Mouse (Mus musculus) hindbrain, postnatal 0 days (tissue): ENCODE results near the gene Nup43. TPM values are rescaled to one million over a fixed set of nuclear protein-coding genes. Genes with fewer than 3 reads are reported as not detected.

Experiments used
- ATAC-seq: fragments of 200-750 bp; cut with Nextera tagmentation; 2 replicates; pipeline ENCODE4 v1.8.0; 2017; ENCODE audit warnings: mild to moderate bottlenecking, moderate TSS enrichment, moderate library complexity
- DNase-seq: peaks from one replicate; pipeline ENCODE4 v3.0.0-alpha.2; 2015; ENCODE audit warnings: low spot score
- H3K27ac ChIP-seq: fragments of 300-500 bp; sonication (generic); 2 replicates; pipeline ENCODE4 v1.5.1; 2014; ENCODE audit warnings: mild to moderate bottlenecking
- H3K27me3 ChIP-seq: fragments of 300-500 bp; sonication (generic); 2 replicates; pipeline ENCODE4 v1.6.1; 2014; ENCODE audit warnings: low read length, mixed read lengths; ENCODE audit not compliant: insufficient read depth
- H3K36me3 ChIP-seq: fragments of 300-500 bp; sonication (generic); 2 replicates; pipeline ENCODE4 v1.6.1; 2014; ENCODE audit warnings: low read length, mixed read lengths; ENCODE audit not compliant: insufficient read depth
- H3K4me1 ChIP-seq: fragments of 300-500 bp; sonication (generic); 2 replicates; pipeline ENCODE4 v1.6.1; 2014; ENCODE audit warnings: antibody characterized with exemption, low read length, mixed read lengths; ENCODE audit not compliant: insufficient read depth
- H3K4me2 ChIP-seq: fragments of 300-500 bp; sonication (generic); 2 replicates; pipeline ENCODE4 v1.6.1; 2014; ENCODE audit warnings: low read depth, mild to moderate bottlenecking, low read length, moderate library complexity, mixed read lengths
- H3K4me3 ChIP-seq: fragments of 300-500 bp; sonication (generic); 2 replicates; pipeline ENCODE4 v1.5.1; 2014; ENCODE audit warnings: low read length
- H3K9ac ChIP-seq: fragments of 300-500 bp; sonication (generic); replicated peaks from 2 replicates; pipeline ENCODE4 v1.6.1; 2014; ENCODE audit warnings: mild to moderate bottlenecking, low read length, moderate library complexity, mixed read lengths
- H3K9me3 ChIP-seq: fragments of 300-500 bp; sonication (generic); 2 replicates; pipeline ENCODE4 v1.6.1; 2016; ENCODE audit warnings: low read length, mixed read lengths
- CTCF ChIP-seq: IDR thresholded peaks from 2 replicates; pipeline ENCODE4 v1.5.1; 2016; ENCODE audit warnings: antibody characterized with exemption, control low read depth, low read depth
- WGBS: fragments of 180-500 bp; shearing (Covaris S2); extraction: QIAGEN DNeasy Blood & Tissue Kit; methylation state at CpG from one replicate; pipeline ENCODE4 v1.1.7; 2014; 5-methylcytosine and 5-hydroxymethylcytosine counted together
- polyA plus RNA-seq: library from polyadenylated mRNA; unstranded; fragments of >200 nt; fragmentation: Nextera tagmentation; extraction: Ambion mirVana; gene quantifications from 2 replicates; pipeline ENCODE4 v1.2.1, GENCODE M21; 2015
- total RNA-seq: library from RNA; depleted of rRNA; stranded (reverse); fragments of >200 nt; gene quantifications from 2 replicates; pipeline ENCODE4 v1.2.3, GENCODE M21; 2014

Nup43 gene
- total and polyA plus RNA-seq, 2 experiments from 2014 or later = 11.6 to 20.2 TPM

DNA sequence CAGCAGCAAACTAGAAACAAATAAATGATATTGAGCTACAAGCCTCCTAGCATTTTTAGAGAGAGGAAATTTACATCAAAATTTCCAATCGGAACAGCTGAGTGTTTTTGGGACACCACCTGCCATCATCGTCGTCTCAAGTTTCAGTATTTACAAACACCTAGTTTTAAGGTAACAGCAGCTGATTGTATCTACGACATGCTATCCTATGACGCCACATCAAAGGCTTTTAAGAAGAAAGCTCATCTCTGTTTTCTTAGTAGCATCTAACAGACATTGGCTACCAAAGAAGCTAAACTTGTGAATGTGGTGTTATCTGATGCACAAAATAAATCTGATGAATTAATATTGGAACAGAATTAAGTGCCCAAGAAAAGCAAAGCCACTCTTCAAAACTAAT, 37.0 kb upstream of the Nup43 start:
- 92% methylated on average over 5 of the region's 5 CpGs for WGBS
- H3K4me3 ChIP-seq = no peak overlapping the region
- H3K36me3 ChIP-seq = peaks cover 5% of the 10 kb centered on the region; the same call in 1 of the 2 replicates
- H3K27me3 ChIP-seq = no peaks in the 10 kb centered on the region
- H3K4me1 ChIP-seq = no peaks in the 10 kb centered on the region
- DNase-seq = no peak
- H3K9me3 ChIP-seq = no peaks in the 10 kb centered on the region
- H3K4me2 ChIP-seq = no peak overlapping the region
- H3K27ac ChIP-seq = no peak overlapping the region
- no peak for ATAC-seq
- TF ChIP-seq CTCF = no peak
- H3K9ac ChIP-seq = no peak overlapping the region

GRCm38 (mm10) chr10:7630951-7631720, 36.2 kb upstream of the Nup43 start:
- H3K27me3 ChIP-seq = no peaks in the 10 kb centered on the region
- no peak for TF ChIP-seq CTCF
- ATAC-seq = no peak
- no peak overlapping the region for H3K4me2 ChIP-seq
- peaks cover 5% of the 10 kb centered on the region; the same call in 1 of the 2 replicates for H3K36me3 ChIP-seq
- H3K27ac ChIP-seq = no peak overlapping the region
- no peak for DNase-seq
- 72% methylated on average over 16 of the region's 16 CpGs for WGBS
- no peaks in the 10 kb centered on the region for H3K4me1 ChIP-seq
- no peak overlapping the region for H3K4me3 ChIP-seq
- no peaks in the 10 kb centered on the region for H3K9me3 ChIP-seq
- no peak overlapping the region for H3K9ac ChIP-seq

GRCm38 (mm10) chr10:7640366-7640765, 26.9 kb upstream of the Nup43 start:
- Histone ChIP-seq H3K9ac (no peak overlapping the region), H3K4me3 (no peak overlapping the region), H3K27me3 (no peaks in the 10 kb centered on the region), H3K27ac (no peak overlapping the region), H3K9me3 (no peaks in the 10 kb centered on the region), H3K4me1 (no peaks in the 10 kb centered on the region), H3K36me3 (peaks cover 48% of the 10 kb centered on the region), H3K4me2 (no peak overlapping the region)
- 94% methylated on average over 12 of the region's 12 CpGs for WGBS
- TF ChIP-seq CTCF = no peak
- no peak for ATAC-seq
- no peak for DNase-seq

- no peaks in the 10 kb centered on the region for H3K4me1 ChIP-seq
- peaks cover 29% of the 10 kb centered on the region for H3K36me3 ChIP-seq
- H3K4me2 ChIP-seq = no peak overlapping the region
- H3K27ac ChIP-seq = no peak overlapping the region
- no peaks in the 10 kb centered on the region for H3K9me3 ChIP-seq
- no peak overlapping the region for H3K9ac ChIP-seq
- DNase-seq (no peak), ATAC-seq (no peak)
- no peak overlapping the region for H3K4me3 ChIP-seq
- no peak for TF ChIP-seq CTCF
- no peaks in the 10 kb centered on the region for H3K27me3 ChIP-seq
- WGBS = 88% methylated on average over 2 of the region's 2 CpGs
These were observed 21.4 kb upstream of the Nup43 start for GRCm38 (mm10) chr10:7645911-7646310.

DNA sequence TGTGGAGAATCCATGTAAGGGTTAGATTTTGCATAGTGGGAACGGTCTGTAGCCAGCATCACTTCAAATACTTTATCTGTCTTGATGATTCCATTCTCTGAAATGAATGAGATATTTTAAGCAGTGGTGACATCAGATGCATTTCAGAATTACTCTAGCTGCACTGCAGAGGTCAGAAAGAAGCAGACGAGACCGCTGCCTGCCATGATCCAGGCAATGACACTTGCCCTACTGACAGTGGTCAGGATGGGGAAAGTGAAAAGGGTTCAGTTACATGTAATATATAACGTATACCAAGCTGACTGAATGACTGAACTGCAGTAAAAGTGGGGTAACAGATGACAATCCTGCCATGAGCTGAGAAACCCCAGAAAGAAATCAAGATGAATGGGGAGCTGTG, 18.2 kb upstream of the Nup43 start:
- Histone ChIP-seq H3K4me1 (no peaks in the 10 kb centered on the region), H3K9me3 (no peaks in the 10 kb centered on the region), H3K9ac (no peak overlapping the region), H3K27me3 (no peaks in the 10 kb centered on the region), H3K4me2 (no peak overlapping the region), H3K27ac (no peak overlapping the region), H3K36me3 (peaks cover 18% of the 10 kb centered on the region), H3K4me3 (no peak overlapping the region)
- no peak for DNase-seq
- 84% methylated on average over 4 of the region's 4 CpGs for WGBS
- no peak for TF ChIP-seq CTCF
- no peak for ATAC-seq

DNA sequence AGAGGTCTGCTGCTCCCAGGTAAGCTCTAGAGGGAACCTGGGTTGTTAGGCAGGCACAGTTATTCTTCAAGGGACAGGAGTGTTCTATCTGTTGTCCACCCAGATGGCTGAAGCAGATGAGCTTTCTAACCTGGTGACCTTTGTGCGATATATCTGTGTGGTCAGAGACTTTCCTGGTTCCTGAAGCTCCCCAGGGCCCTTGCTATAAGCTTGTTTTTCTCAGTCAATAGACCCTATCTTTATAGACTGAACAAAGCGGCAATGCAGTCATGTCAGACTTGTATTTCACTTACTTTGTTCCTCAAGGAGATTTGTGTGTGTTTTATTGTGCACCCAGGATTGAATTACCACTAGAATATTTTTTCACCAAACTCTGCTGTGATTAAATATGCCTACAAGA, 16.2 kb upstream of the Nup43 start:
- TF ChIP-seq CTCF = no peak
- no peak overlapping the region for H3K9ac ChIP-seq
- no peaks in the 10 kb centered on the region for H3K4me1 ChIP-seq
- DNase-seq (no peak), ATAC-seq (no peak)
- WGBS = 90% methylated on average over 2 of the region's 2 CpGs
- no peaks in the 10 kb centered on the region for H3K9me3 ChIP-seq
- H3K27ac ChIP-seq = no peak overlapping the region
- H3K36me3 ChIP-seq = peaks cover 14% of the 10 kb centered on the region
- no peak overlapping the region for H3K4me3 ChIP-seq
- no peaks in the 10 kb centered on the region for H3K27me3 ChIP-seq
- no peak overlapping the region for H3K4me2 ChIP-seq

- peak overlapping the region; percentile 92 for H3K4me3 ChIP-seq
- peak overlapping the region; percentile 86 for H3K9ac ChIP-seq
- DNase-seq = peak; percentile 75
These were observed 4.7 kb upstream of the Nup43 start for GRCm38 (mm10) chr10:7662471-7663141.

More at GRCm38 (mm10) chr10:7662471-7663141, 4.7 kb upstream of the Nup43 start:
- peak overlapping the region; percentile 97 for H3K27ac ChIP-seq
- H3K9me3 ChIP-seq = no peaks in the 10 kb centered on the region
- peak overlapping the region; percentile 87 for H3K4me2 ChIP-seq
- no peaks in the 10 kb centered on the region for H3K27me3 ChIP-seq
- H3K4me1 ChIP-seq = no peaks in the 10 kb centered on the region
- no peaks in the 10 kb centered on the region for H3K36me3 ChIP-seq
- under 1% methylated on average over 44 of the region's 44 CpGs for WGBS
- peak; percentile 84 for ATAC-seq
- TF ChIP-seq CTCF = no peak
